Mouse (Mus musculus) G1E (cell line): ENCODE measurements at regions not wholly inside any gene's neighbourhood (a gene's known extent, or its start where the extent isn't known, plus 50 kb on each side); places are given as distances from the start of the nearest gene placed in this dataset.

Experiments used
- CTCF ChIP-seq: IDR thresholded peaks from 2 replicates; pipeline ENCODE4 v1.5.1; 2012; ENCODE audit warnings: low read depth, low read length, inconsistent platforms, mixed read lengths
- GATA1 ChIP-seq: IDR thresholded peaks from 2 replicates; pipeline ENCODE4 v1.6.1; 2012; ENCODE audit warnings: borderline replicate concordance, low read length, inconsistent platforms, mixed read lengths
- POLR2AphosphoS5 ChIP-seq: IDR thresholded peaks from 2 replicates; pipeline ENCODE4 v1.6.1; 2012; ENCODE audit warnings: low read depth, low read length, inconsistent platforms; ENCODE audit not compliant: insufficient replicate concordance
- TAL1 ChIP-seq: conservative IDR thresholded peaks from 2 replicates; pipeline ENCODE4 v1.6.1; 2012; ENCODE audit warnings: low read depth, low read length, inconsistent platforms, mixed read lengths

DNA sequence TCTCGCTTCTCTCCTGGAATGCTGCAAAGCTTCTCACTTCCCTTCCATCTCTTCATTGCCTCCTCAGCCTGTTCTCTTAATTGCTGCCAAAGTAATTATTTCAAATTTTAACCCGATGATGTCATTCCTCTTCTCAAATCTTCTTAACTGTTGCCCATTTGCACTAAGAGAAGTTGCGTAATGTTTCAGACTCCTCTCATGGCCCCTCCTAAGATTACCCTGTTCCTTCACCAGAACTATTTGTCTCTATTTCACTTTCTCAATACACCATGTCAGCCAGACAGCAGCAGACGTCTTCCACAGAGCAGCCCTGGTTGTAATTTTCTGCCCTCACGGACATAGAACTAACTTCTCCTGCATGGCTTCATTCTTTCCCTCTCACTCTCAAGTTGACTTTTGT is 59.1 kb upstream of the Pkn2 start:
- TF ChIP-seq CTCF (no peak), TAL1 (no peak), GATA1 (no peak), POLR2AphosphoS5 (no peak)
